Mouse (Mus musculus) heart, embryonic 11.5 days (tissue): ENCODE data around the gene Ofcc1. TPM values are rescaled to one million over a fixed set of nuclear protein-coding genes. Genes with fewer than 3 reads are reported as not detected.

Source experiments
- ATAC-seq: fragments of 200-750 bp; cut with Nextera tagmentation; replicated peaks from 2 replicates; pipeline ENCODE4 v1.8.0; 2017; ENCODE audit warnings: moderate library complexity; ENCODE audit not compliant: insufficient number of reproducible peaks, low FRiP score, low TSS enrichment
- H3K27ac ChIP-seq: fragments of 300-500 bp; sonication (generic); 2 replicates; pipeline ENCODE4 v1.5.1; 2014; ENCODE audit warnings: mild to moderate bottlenecking, low read depth, low read length
- H3K27me3 ChIP-seq: fragments of 300-500 bp; sonication (generic); 2 replicates; pipeline ENCODE4 v1.6.1; 2014; ENCODE audit warnings: mild to moderate bottlenecking, low read length, mixed read lengths; ENCODE audit not compliant: control insufficient read depth, insufficient read depth
- H3K36me3 ChIP-seq: fragments of 300-500 bp; sonication (generic); 2 replicates; pipeline ENCODE4 v1.6.1; 2014; ENCODE audit warnings: mild to moderate bottlenecking, low read length, moderate library complexity, mixed read lengths; ENCODE audit not compliant: control insufficient read depth, insufficient read depth
- H3K4me1 ChIP-seq: fragments of 300-500 bp; sonication (generic); 2 replicates; pipeline ENCODE4 v1.6.1; 2014; ENCODE audit warnings: low read length; ENCODE audit not compliant: control insufficient read depth, insufficient read depth
- H3K4me2 ChIP-seq: fragments of 300-500 bp; sonication (generic); 2 replicates; pipeline ENCODE4 v1.6.1; 2014; ENCODE audit warnings: mild to moderate bottlenecking, moderate library complexity
- H3K4me3 ChIP-seq: fragments of 300-500 bp; sonication (generic); 2 replicates; pipeline ENCODE4 v1.5.1; 2014; ENCODE audit warnings: low read depth, low read length
- H3K9ac ChIP-seq: fragments of 300-500 bp; sonication (generic); 2 replicates; pipeline ENCODE4 v1.6.1; 2014; ENCODE audit warnings: mild to moderate bottlenecking, low read depth, low read length, moderate library complexity
- H3K9me3 ChIP-seq: fragments of 300-500 bp; sonication (generic); replicated peaks from 2 replicates; pipeline ENCODE4 v1.6.1; 2016; ENCODE audit warnings: low read length; ENCODE audit not compliant: control insufficient read depth
- WGBS: fragments of 180-500 bp; shearing (Covaris S2); extraction: QIAGEN DNeasy Blood & Tissue Kit; methylation state at CpG from one replicate; pipeline ENCODE4 v1.1.7; 2014; ENCODE audit not compliant: insufficient replicate concordance; 5-methylcytosine and 5-hydroxymethylcytosine counted together
- polyA plus RNA-seq: library from polyadenylated mRNA; unstranded; fragments of >200 nt; fragmentation: Nextera tagmentation; extraction: Ambion mirVana; gene quantifications from 2 replicates; pipeline ENCODE4 v1.2.1, GENCODE M21; 2014

The Ofcc1 gene
- polyA plus RNA-seq, 1 experiment from 2014 or later, result not detected

- Histone ChIP-seq H3K36me3 (no peaks in the 10 kb centered on the region), H3K27ac (no peak overlapping the region), H3K9ac (no peak overlapping the region), H3K4me3 (no peak overlapping the region), H3K27me3 (no peaks in the 10 kb centered on the region), H3K9me3 (no peaks in the 10 kb centered on the region), H3K4me2 (no peak overlapping the region), H3K4me1 (no peaks in the 10 kb centered on the region)
- no peak for ATAC-seq
- WGBS, result 84% methylated on average over 4 of the region's 4 CpGs
These were observed 189.5 kb downstream of the Ofcc1 start for GRCm38 (mm10) chr13:40171775-40172174.

GRCm38 (mm10) chr13:40167871-40168270 is 193.4 kb downstream of the Ofcc1 start:
- Histone ChIP-seq H3K9me3 (no peaks in the 10 kb centered on the region), H3K27ac (no peak overlapping the region), H3K4me1 (no peaks in the 10 kb centered on the region), H3K4me3 (no peak overlapping the region), H3K36me3 (no peaks in the 10 kb centered on the region), H3K4me2 (no peak overlapping the region), H3K9ac (no peak overlapping the region), H3K27me3 (no peaks in the 10 kb centered on the region)
- WGBS, result 51% methylated on average over 7 of the region's 7 CpGs
- no peak for ATAC-seq

DNA sequence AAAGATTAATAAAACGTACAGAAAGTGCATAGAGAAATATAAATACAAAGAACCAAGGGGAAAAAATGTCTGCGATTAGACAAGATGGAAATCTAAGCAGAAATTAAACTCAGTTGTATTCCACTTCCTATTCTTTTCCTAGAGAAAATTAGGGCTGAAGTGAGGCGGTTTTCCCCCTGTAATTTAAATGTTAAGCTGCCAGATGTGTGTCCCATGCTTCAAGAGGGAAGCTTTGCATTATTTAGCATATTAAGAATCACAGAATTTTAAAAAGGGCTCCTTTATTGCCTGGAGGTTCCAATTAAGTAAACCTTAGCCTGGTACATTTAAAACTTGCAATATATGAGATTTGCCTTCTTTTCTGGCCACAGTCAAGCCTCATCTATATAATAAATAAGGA is 205.8 kb downstream of the Ofcc1 start:
- H3K4me2 ChIP-seq, result no peak overlapping the region
- ATAC-seq, result no peak
- H3K27ac ChIP-seq, result no peak overlapping the region
- no peak overlapping the region for H3K9ac ChIP-seq
- no peaks in the 10 kb centered on the region for H3K27me3 ChIP-seq
- peaks cover 3% of the 10 kb centered on the region; the same call in 1 of the 2 replicates for H3K4me1 ChIP-seq
- whole genome bisulfite sequencing, result 79% methylated on average over 3 of the region's 3 CpGs
- no peak overlapping the region for H3K4me3 ChIP-seq
- no peaks in the 10 kb centered on the region for H3K36me3 ChIP-seq
- H3K9me3 ChIP-seq, result 0 out of 2 replicates have a peak, but pooled peaks cover 2% of the 10 kb centered on the region

GRCm38 (mm10) chr13:40139906-40140305 is 221.3 kb downstream of the Ofcc1 start:
- ATAC-seq, result no peak
- H3K9me3 ChIP-seq, result no peaks in the 10 kb centered on the region
- H3K27me3 ChIP-seq, result no peaks in the 10 kb centered on the region
- no peak overlapping the region for H3K9ac ChIP-seq
- WGBS, result 74% methylated on average over 4 of the region's 4 CpGs
- no peaks in the 10 kb centered on the region for H3K36me3 ChIP-seq
- no peak overlapping the region for H3K4me2 ChIP-seq
- H3K4me3 ChIP-seq, result no peak overlapping the region
- H3K4me1 ChIP-seq, result no peaks in the 10 kb centered on the region
- H3K27ac ChIP-seq, result no peak overlapping the region

GRCm38 (mm10) chr13:40136096-40136495 is 225.2 kb downstream of the Ofcc1 start:
- Histone ChIP-seq H3K4me3 (no peak overlapping the region), H3K9ac (no peak overlapping the region), H3K27me3 (no peaks in the 10 kb centered on the region), H3K4me1 (no peaks in the 10 kb centered on the region), H3K36me3 (no peaks in the 10 kb centered on the region), H3K9me3 (no peaks in the 10 kb centered on the region), H3K4me2 (no peak overlapping the region), H3K27ac (no peak overlapping the region)
- no peak for ATAC-seq
- WGBS, result 36% methylated on average over 3 of the region's 3 CpGs

DNA sequence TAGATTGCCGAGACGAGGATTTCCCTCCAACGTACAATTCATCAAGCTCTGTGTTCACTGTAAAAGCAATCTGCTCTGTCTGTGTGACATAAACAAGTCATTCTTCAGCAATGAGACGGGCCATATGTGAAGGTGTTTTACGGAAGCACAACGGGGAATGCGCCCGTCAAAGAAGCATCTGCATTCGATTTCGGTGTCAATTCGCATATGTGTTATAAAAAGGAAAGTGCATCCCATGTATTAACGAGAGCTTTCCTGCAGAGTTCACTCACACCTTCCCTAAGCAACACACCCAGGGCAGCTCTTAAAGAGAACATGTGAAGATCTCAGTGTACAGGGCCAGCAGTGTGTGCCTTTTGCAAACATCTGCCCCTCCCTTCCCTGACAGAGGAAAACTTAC is 225.6 kb downstream of the Ofcc1 start:
- Histone ChIP-seq H3K27ac (no peak overlapping the region), H3K9me3 (no peaks in the 10 kb centered on the region), H3K27me3 (no peaks in the 10 kb centered on the region), H3K36me3 (no peaks in the 10 kb centered on the region), H3K4me3 (no peak overlapping the region), H3K4me1 (no peaks in the 10 kb centered on the region), H3K4me2 (no peak overlapping the region), H3K9ac (no peak overlapping the region)
- ATAC-seq, result no peak
- whole genome bisulfite sequencing, result 69% methylated on average over 12 of the region's 12 CpGs

DNA sequence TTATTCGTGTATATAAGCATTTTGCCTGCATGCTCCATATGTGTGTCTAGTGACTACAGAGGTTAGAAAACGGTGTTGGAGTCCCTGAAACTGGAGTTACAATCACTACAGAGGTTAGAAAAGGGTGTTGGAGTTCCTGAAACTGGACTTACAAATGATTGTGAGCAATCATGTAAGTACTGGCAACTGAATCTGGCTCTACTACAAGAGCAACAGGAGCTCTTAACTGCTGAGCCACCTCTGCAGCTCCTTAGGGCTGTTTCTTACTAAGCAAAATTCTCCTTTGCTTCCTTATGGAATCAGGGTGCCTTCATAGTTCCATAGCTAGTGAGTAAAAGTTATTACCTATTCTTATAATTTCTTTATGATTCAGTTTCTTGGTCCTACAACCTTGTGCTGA is 237.4 kb downstream of the Ofcc1 start:
- 71% methylated on average over 2 of the region's 2 CpGs for WGBS

DNA sequence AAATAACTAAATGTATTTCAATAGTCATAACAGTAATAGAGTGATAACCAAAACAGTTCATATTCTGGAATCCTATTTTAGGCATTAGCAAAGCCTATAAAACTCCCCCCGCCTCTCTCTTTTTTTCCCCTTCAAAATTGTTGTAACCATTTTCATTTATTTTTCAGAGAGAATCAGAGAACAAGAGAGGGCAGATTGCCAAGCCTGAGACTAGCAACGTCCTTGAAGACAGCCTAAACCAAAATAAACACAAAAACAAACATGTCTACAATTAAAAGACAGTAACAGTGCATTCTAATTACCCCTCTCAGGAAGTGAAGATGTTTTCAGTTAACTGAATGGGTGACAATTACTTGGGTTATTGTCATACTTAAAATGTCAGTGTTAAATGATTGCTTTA is 248.9 kb downstream of the Ofcc1 start:
- no peak for ATAC-seq
- no peaks in the 10 kb centered on the region for H3K27me3 ChIP-seq
- no peaks in the 10 kb centered on the region for H3K4me1 ChIP-seq
- no peak overlapping the region for H3K9ac ChIP-seq
- H3K9me3 ChIP-seq, result no peaks in the 10 kb centered on the region
- WGBS, result 55% methylated on average over 2 of the region's 2 CpGs
- H3K27ac ChIP-seq, result no peak overlapping the region
- no peaks in the 10 kb centered on the region for H3K36me3 ChIP-seq
- H3K4me3 ChIP-seq, result no peak overlapping the region
- H3K4me2 ChIP-seq, result no peak overlapping the region

More for the DNA sequence above, 237.4 kb downstream of the Ofcc1 start:
- H3K9me3 ChIP-seq, result no peaks in the 10 kb centered on the region
- H3K27ac ChIP-seq, result no peak overlapping the region
- no peaks in the 10 kb centered on the region for H3K4me1 ChIP-seq
- no peak overlapping the region for H3K9ac ChIP-seq
- no peak overlapping the region for H3K4me2 ChIP-seq
- no peaks in the 10 kb centered on the region for H3K36me3 ChIP-seq
- ATAC-seq, result no peak
- no peak overlapping the region for H3K4me3 ChIP-seq
- no peaks in the 10 kb centered on the region for H3K27me3 ChIP-seq

DNA sequence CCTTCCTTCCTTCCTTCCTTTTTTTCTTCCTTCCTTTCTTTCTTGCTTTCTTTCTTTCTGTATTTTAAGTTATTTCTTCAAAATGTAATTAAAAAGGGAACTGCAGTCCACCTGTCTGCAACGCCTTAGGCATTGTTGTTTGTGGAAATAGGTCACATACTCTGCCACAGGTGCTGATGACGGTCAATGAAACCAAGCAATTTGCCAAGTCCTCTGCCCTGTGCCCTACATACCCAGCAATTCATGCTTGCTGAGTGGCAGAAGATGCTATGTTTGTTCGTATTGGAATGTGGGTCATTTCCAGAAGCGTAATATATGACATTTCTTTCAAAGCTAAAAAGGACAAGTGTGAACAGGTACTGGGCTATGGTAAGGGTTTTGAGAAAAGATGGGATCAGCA is 285.0 kb downstream of the Ofcc1 start:
- H3K4me1 ChIP-seq, result no peaks in the 10 kb centered on the region
- no peak for ATAC-seq
- no peak overlapping the region for H3K4me3 ChIP-seq
- H3K36me3 ChIP-seq, result no peaks in the 10 kb centered on the region
- H3K9ac ChIP-seq, result no peak overlapping the region
- H3K27ac ChIP-seq, result no peak overlapping the region
- 84% methylated on average over 4 of the region's 4 CpGs for WGBS
- H3K9me3 ChIP-seq, result no peaks in the 10 kb centered on the region
- H3K27me3 ChIP-seq, result no peaks in the 10 kb centered on the region
- no peak overlapping the region for H3K4me2 ChIP-seq
